Mouse (Mus musculus) liver, postnatal 0 days (tissue): Measurements from ENCODE around the gene Gng8. TPM values are rescaled to one million over a fixed set of nuclear protein-coding genes. Genes with fewer than 3 reads are reported as not detected.

Experiments used
- ATAC-seq: fragments of 200-750 bp; cut with Nextera tagmentation; 2 replicates; pipeline ENCODE4 v1.8.0; 2017; ENCODE audit warnings: mild to moderate bottlenecking, moderate library complexity
- DNase-seq: peaks from one replicate; pipeline ENCODE4 v3.0.0-alpha.2; 2016
- H3K27ac ChIP-seq: fragments of 300-500 bp; sonication (generic); 2 replicates; pipeline ENCODE4 v1.5.1; 2014; ENCODE audit warnings: antibody characterized with exemption, moderate library complexity, mild to moderate bottlenecking, low read depth
- H3K27me3 ChIP-seq: fragments of 300-500 bp; sonication (generic); 2 replicates; pipeline ENCODE4 v1.6.1; 2014; ENCODE audit warnings: low read length, control low read depth, mixed read lengths; ENCODE audit not compliant: insufficient read depth
- H3K36me3 ChIP-seq: fragments of 300-500 bp; sonication (generic); replicated peaks from 2 replicates; pipeline ENCODE4 v1.6.1; 2014; ENCODE audit warnings: mild to moderate bottlenecking, control low read depth, low read length, moderate library complexity, mixed read lengths; ENCODE audit not compliant: insufficient read depth
- H3K4me1 ChIP-seq: fragments of 300-500 bp; sonication (generic); 2 replicates; pipeline ENCODE4 v1.6.1; 2014; ENCODE audit warnings: antibody characterized with exemption, mild to moderate bottlenecking, control low read depth; ENCODE audit not compliant: insufficient read depth
- H3K4me2 ChIP-seq: fragments of 300-500 bp; sonication (generic); 2 replicates; pipeline ENCODE4 v1.6.1; 2014; ENCODE audit warnings: low read depth, mild to moderate bottlenecking, low read length, moderate library complexity, mixed read lengths
- H3K4me3 ChIP-seq: fragments of 300-500 bp; sonication (generic); 2 replicates; pipeline ENCODE4 v1.5.1; 2014; ENCODE audit warnings: low read depth, low read length
- H3K9ac ChIP-seq: fragments of 300-500 bp; sonication (generic); replicated peaks from 2 replicates; pipeline ENCODE4 v1.6.1; 2014; ENCODE audit warnings: mild to moderate bottlenecking, moderate library complexity
- H3K9me3 ChIP-seq: fragments of 300-500 bp; sonication (generic); 2 replicates; pipeline ENCODE4 v1.6.1; 2016; ENCODE audit warnings: mild to moderate bottlenecking, control low read depth, low read length, mixed read lengths
- CTCF ChIP-seq: sonication (generic); IDR thresholded peaks from 2 replicates; pipeline ENCODE4 v1.5.1; 2016; ENCODE audit warnings: antibody characterized with exemption, low read depth
- EP300 ChIP-seq: IDR thresholded peaks from 2 replicates; pipeline ENCODE4 v1.6.1; 2016; ENCODE audit warnings: antibody characterized with exemption, low read depth, mild to moderate bottlenecking
- WGBS: fragments of 180-500 bp; shearing (Covaris S2); extraction: QIAGEN DNeasy Blood & Tissue Kit; methylation state at CpG from one replicate; pipeline ENCODE4 v1.1.7; 2014; ENCODE audit not compliant: insufficient replicate concordance; 5-methylcytosine and 5-hydroxymethylcytosine counted together
- polyA plus RNA-seq: library from polyadenylated mRNA; unstranded; fragments of >200 nt; fragmentation: Nextera tagmentation; extraction: Ambion mirVana; gene quantifications from 2 replicates; pipeline ENCODE4 v1.2.1, GENCODE M21; 2015

Gng8 gene
- polyA plus RNA-seq, 1 experiment from 2014 or later, result 0.20 TPM

DNA sequence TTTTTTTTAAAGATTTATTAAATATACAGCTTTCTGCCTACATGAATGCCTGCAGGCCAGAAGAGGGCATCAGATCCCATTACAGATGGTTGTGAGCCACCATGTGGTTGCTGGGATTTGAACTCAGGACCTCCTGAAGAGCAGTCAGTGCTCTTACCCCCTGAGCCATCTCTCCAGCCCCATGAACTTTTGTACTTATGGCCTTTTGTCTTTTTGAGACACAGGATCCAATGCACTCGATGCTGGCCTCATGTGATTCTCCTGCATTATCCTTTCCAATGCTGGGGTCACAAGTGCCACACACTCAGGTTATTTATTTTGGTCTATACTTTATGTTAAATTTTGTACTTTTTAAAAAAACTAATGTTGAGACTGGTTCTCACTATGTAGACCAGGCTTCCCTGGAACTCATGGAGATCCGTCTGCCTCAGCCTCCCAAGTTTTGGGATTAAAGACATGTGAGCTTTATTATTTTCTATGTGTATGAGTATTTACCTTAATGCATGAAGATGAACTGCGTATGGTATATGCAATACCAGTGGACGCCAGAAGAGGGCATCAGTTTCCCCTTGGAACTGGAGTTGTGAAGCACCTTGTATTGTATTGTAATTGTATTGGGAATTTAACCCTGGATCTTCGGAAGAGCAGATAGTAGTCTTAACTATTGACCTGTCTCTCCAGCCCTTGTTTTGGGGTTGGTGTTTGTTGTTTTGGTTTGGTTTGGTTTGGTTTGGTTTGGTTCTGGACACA lies 31.5 kb upstream of the Gng8 start:
- Histone ChIP-seq H3K9me3 (no peaks in the 10 kb centered on the region), H3K36me3 (peaks cover 28% of the 10 kb centered on the region), H3K27me3 (no peaks in the 10 kb centered on the region), H3K4me1 (no peaks in the 10 kb centered on the region), H3K27ac (no peak overlapping the region), H3K4me2 (no peak overlapping the region), H3K4me3 (no peak overlapping the region), H3K9ac (no peak overlapping the region)
- 36% methylated on average over 5 of the region's 5 CpGs for WGBS
- no peak for TF ChIP-seq EP300
- TF ChIP-seq CTCF, result peak; percentile 81
- DNase-seq (peak; percentile 67), ATAC-seq (no peak)

- DNase-seq (no peak), ATAC-seq (0 out of 2 replicates have a peak, but pooled peaks have one; percentile 32)
- Histone ChIP-seq H3K9me3 (no peaks in the 10 kb centered on the region), H3K27ac (no peak overlapping the region), H3K4me3 (no peak overlapping the region), H3K36me3 (peaks cover 27% of the 10 kb centered on the region), H3K4me1 (peaks cover 4% of the 10 kb centered on the region; the same call in 1 of the 2 replicates), H3K27me3 (no peaks in the 10 kb centered on the region), H3K9ac (0 out of 2 replicates have a peak overlapping the region, but pooled peaks have one; percentile 4), H3K4me2 (no peak overlapping the region)
- WGBS, result 52% methylated on average over 3 of the region's 3 CpGs
- TF ChIP-seq EP300 (no peak), CTCF (no peak)
Measured at GRCm38 (mm10) chr7:16867488-16867887, 24.1 kb upstream of the Gng8 start.

GRCm38 (mm10) chr7:16869497-16869896 lies 22.1 kb upstream of the Gng8 start:
- H3K36me3 ChIP-seq, result peaks cover 27% of the 10 kb centered on the region
- no peak overlapping the region for H3K27ac ChIP-seq
- ATAC-seq, result peak; percentile 80
- H3K4me2 ChIP-seq, result no peak overlapping the region
- WGBS, result 68% methylated on average over 16 of the region's 16 CpGs
- TF ChIP-seq CTCF (no peak), EP300 (no peak)
- H3K9me3 ChIP-seq, result no peaks in the 10 kb centered on the region
- H3K9ac ChIP-seq, result no peak overlapping the region
- H3K4me3 ChIP-seq, result no peak overlapping the region
- DNase-seq, result no peak
- peaks cover 7% of the 10 kb centered on the region for H3K4me1 ChIP-seq
- H3K27me3 ChIP-seq, result no peaks in the 10 kb centered on the region

- ATAC-seq (no peak), DNase-seq (no peak)
- Histone ChIP-seq H3K9me3 (no peaks in the 10 kb centered on the region), H3K27ac (no peak overlapping the region), H3K4me2 (no peak overlapping the region), H3K36me3 (peaks cover 20% of the 10 kb centered on the region), H3K27me3 (peaks cover 12% of the 10 kb centered on the region), H3K4me1 (peaks cover 21% of the 10 kb centered on the region), H3K9ac (no peak overlapping the region), H3K4me3 (no peak overlapping the region)
- TF ChIP-seq CTCF (no peak), EP300 (no peak)
- 80% methylated on average over 10 of the region's 10 CpGs for WGBS
Measured at GRCm38 (mm10) chr7:16871600-16871999, 20.0 kb upstream of the Gng8 start.

DNA sequence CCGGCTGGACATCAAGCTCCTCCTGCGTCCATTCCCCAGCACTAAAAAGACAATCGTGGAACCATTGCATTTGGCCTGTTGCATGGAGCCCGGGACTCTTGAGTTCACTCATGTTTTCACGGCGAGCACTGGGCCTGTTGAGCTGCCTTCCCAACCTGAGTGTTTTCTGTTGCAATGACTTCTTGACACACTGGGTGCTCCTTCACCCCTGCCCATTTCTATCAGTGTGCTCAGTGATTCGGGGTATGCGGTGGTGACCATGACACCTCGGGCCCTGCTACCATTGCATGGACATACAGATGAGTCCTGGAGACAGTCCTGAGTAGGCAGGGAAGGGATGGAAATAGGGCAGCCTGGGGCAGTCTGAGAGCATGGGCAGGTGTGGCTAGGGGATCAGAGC lies 19.1 kb upstream of the Gng8 start:
- H3K27me3 ChIP-seq, result peaks cover 16% of the 10 kb centered on the region
- H3K4me1 ChIP-seq, result peaks cover 21% of the 10 kb centered on the region
- H3K9ac ChIP-seq, result no peak overlapping the region
- H3K9me3 ChIP-seq, result no peaks in the 10 kb centered on the region
- no peak overlapping the region for H3K27ac ChIP-seq
- WGBS, result 83% methylated on average over 9 of the region's 9 CpGs
- no peak overlapping the region for H3K4me2 ChIP-seq
- DNase-seq (no peak), ATAC-seq (no peak)
- no peak overlapping the region for H3K4me3 ChIP-seq
- H3K36me3 ChIP-seq, result peaks cover 20% of the 10 kb centered on the region
- no peak for TF ChIP-seq CTCF
- no peak for TF ChIP-seq EP300

GRCm38 (mm10) chr7:16873392-16873791 lies 18.2 kb upstream of the Gng8 start:
- DNase-seq (no peak), ATAC-seq (no peak)
- Histone ChIP-seq H3K27ac (no peak overlapping the region), H3K27me3 (peaks cover 16% of the 10 kb centered on the region), H3K4me3 (no peak overlapping the region), H3K9me3 (no peaks in the 10 kb centered on the region), H3K36me3 (peaks cover 18% of the 10 kb centered on the region; the same call in 1 of the 2 replicates), H3K9ac (no peak overlapping the region), H3K4me2 (no peak overlapping the region), H3K4me1 (peaks cover 17% of the 10 kb centered on the region)
- TF ChIP-seq EP300 (no peak), CTCF (no peak)
- WGBS, result 86% methylated on average over 4 of the region's 4 CpGs
